Mouse (Mus musculus) adrenal gland, postnatal 10 days (tissue): ENCODE results near the gene Sh3bgrl2. TPM values are rescaled to one million over a fixed set of nuclear protein-coding genes. Genes with fewer than 3 reads are reported as not detected.
"Not testable (repeated sequence)": the region's sequence is repeated elsewhere in the genome, so short reads cannot be mapped to it uniquely, and the experiment has no call there.

Experiments used
- DNase-seq: peaks from one replicate; pipeline ENCODE4 v3.0.0; 2021; ENCODE audit warnings: mixed read lengths
- long read RNA-seq, 2 experiments: library from polyadenylated mRNA; stranded (forward); transcript quantifications; one replicate each; pipeline ENCODE4 v2.0.0; 2021
- total RNA-seq, 2 experiments: library from RNA; stranded (reverse); gene quantifications; 2 replicates each; pipeline ENCODE4 v1.2.3; 2021

Sh3bgrl2 gene
- total RNA-seq: 10 to 100 TPM; 18.4 to 22.7 TPM
- long read RNA-seq, experiment 1, full-length matches to known transcripts: 6 of 12 reads
- long read RNA-seq, experiment 1, partial matches to known transcripts: 6 of 12 reads
- long read RNA-seq, experiment 1, other reads (novel, unspliced or antisense): 0 of 12 reads
- long read RNA-seq, experiment 2, full-length matches to known transcripts: 5 of 7 reads
- long read RNA-seq, experiment 2, partial matches to known transcripts: 2 of 7 reads
- long read RNA-seq, experiment 2, other reads (novel, unspliced or antisense): 0 of 7 reads

- DNase-seq: peak; percentile 92
These were observed at the start of gene Sh3bgrl2 for GRCm38 (mm10) chr9:83547830-83548689. Sh3bgrl2 (plus strand) TSS chr9:83548327.

DNA sequence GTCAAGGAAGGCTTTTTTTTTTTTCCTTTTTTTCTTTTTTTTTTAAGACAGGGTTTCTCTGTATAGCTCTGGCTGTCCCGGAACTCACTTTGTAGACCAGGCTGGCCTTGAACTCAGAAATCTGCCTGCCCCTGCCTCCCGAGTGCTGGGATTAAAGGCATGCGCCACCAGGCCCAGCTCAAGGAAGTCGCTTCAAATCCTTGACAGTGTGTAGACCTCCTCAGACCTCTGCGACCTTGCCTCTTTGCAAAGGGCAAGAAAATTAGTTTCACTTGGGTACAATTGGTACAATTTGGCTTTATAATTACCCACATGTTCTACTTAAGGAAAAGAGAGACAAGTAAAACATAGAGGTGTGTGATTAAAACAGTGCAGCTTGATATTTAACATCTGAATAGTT lies 29.0 kb upstream of the Sh3bgrl2 start:
- not testable (repeated sequence) for DNase-seq

- no peak for DNase-seq
These were observed 28.5 kb upstream of the Sh3bgrl2 start for GRCm38 (mm10) chr9:83519510-83520155.

DNA sequence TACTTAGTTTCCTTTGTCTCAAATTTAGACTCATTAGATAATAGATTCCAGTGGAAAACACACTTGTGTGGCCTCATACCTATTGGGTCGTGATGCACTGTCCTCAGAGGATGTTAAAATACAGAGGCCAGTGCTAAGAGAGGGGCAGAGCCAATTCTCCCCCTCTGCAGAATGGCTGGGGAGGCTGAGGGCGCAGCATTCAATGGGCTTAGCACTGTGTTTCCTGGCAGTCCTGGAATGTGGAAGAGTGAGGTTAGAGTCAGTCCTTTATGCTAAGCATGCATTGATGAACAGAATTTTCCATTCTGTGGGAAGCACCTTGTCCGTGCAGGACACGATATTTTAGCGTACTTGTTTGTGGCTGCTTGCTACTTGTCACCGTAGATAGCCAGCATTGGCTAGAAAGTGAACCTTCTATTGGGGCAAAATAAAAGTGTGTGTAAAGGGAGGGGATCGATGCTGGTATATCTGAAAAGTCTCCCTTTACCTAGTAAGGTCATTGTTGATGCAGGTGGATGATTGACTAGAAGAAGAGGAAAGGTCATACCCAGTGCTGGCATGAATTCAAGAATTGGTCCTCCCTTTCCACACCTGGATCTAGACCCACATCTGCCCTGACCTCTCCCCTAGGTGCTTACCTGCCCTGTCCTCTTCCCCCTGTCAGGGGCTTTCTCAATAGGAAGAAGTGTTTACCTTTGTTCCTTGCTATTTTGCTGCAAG lies 20.6 kb upstream of the Sh3bgrl2 start:
- DNase-seq: no peak

GRCm38 (mm10) chr9:83533044-83533769 lies 14.9 kb upstream of the Sh3bgrl2 start:
- DNase-seq: no peak

- no peak for DNase-seq
These were observed 11.2 kb upstream of the Sh3bgrl2 start for GRCm38 (mm10) chr9:83536959-83537358.

DNA sequence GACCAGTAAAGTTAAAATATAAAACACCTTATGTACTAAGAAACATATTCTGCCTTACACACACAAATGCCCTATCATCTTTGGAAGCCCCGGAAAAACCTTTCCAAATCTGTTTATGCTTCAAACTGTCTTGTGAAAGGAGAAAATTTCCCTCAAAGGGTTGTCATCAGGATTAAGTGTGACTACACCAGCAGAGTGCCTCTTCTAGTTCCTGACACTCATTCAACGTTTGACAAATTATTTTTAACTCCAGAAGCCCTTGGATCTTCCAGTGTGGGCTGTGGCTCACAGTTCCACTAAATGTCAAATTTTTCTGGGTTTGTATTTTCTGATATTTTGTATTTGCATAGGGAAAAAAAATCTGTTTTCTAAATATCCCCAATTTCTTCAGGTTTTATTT lies 10.6 kb upstream of the Sh3bgrl2 start:
- DNase-seq: no peak

DNA sequence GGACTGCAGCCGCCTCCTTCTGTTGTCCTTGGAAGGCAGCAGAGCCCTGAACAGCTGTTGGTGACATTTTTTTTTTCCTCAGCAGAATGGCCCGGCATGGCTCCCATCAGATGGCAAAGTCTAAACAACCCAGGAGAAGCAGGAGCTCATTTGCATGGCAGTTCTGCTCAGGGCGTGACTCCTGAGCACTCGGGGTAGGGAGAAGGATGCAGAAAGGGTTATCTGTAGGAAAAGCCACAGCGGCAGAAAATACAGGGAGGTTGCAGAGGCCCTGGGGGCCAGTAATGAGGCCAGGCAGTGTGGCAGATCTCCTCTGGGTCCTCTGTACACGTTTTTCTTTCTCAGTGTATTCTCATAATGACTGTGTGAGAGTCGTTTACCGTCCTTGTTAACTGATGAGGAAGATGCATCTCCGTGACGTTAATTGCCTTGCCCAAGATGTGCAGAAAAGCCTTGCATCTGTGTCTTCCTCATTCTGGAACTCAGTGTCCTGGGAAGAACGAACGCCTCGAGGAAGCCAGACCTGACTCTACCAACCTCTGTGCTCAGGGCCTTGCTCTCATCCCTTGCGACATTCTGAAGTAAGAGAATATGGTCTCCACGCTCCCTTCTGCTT lies 10.1 kb upstream of the Sh3bgrl2 start:
- DNase-seq: no peak

DNA sequence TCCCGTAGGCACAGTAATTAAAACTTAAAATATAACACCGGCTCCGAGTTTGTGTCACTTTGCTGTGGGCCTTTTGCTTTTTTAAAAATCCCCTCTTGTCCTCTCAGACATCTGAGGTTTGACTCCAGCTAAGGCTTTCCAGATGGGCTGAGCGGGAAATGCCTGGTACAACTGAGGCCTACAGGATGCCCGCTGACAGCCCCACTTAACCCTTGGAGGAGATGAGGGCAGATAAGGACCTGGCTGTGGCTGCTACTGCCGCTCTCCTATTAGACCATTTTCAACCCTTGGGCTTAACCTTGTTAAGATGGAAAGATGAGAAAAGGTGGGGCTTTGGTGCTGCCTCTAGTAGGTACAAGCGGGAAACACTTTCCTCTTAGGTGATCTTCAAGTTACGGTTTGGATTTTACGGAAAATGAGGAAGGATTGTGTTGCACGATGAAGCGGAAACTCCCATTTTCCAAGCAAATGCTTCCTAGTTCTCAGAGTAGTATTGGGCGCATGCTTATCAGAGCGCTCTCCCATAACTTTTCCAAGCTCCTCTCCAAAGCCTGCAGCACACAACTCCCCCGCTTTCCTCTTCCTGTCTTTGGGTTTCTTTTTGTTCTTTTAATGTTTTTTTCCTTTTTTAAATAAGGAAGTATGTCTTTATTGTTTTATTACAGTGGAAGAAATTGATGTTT lies 8.2 kb upstream of the Sh3bgrl2 start:
- DNase-seq: no peak

DNA sequence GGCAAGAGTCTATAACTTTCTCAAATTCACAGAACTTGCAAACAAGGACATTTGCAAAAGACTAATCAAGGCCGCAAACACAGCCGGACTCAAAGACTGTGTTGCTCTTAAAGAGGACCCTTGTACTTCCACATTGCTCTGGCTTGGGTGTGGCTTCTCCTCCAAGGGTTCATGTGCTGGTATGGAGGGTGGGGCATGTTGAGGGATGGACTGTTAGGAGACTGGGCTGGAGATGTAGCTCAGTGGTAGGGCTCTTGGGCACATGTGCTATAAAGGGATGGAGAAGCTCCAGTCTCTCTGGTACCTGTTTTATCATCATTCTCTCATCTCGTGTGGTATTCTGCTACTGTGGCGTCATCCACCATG lies 7.7 kb upstream of the Sh3bgrl2 start:
- DNase-seq: no peak

DNA sequence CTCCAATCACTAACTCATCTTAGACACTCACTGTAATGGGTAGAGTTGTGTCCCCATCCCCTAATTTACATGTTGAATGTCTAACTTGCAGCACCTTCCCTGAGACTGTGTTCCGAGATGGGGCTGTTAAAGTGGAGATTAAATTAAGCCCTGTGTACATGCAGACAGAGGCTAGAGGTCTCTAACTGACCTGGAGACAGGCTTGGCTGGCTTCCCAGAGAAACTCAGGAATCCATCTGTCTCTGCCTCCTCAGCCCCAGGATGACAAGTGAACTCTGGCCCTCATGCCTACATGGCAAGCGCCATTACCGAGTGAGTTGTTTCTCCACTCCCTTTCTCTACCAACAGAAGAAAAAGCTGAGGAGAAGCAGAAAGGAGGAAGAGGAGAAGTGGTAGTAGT lies 7.2 kb upstream of the Sh3bgrl2 start:
- DNase-seq: no peak

- DNase-seq: no peak
These were observed 2.9 kb upstream of the Sh3bgrl2 start for GRCm38 (mm10) chr9:83545240-83545639.

GRCm38 (mm10) chr9:83546316-83546715 lies 1.8 kb upstream of the Sh3bgrl2 start:
- no peak for DNase-seq

DNA sequence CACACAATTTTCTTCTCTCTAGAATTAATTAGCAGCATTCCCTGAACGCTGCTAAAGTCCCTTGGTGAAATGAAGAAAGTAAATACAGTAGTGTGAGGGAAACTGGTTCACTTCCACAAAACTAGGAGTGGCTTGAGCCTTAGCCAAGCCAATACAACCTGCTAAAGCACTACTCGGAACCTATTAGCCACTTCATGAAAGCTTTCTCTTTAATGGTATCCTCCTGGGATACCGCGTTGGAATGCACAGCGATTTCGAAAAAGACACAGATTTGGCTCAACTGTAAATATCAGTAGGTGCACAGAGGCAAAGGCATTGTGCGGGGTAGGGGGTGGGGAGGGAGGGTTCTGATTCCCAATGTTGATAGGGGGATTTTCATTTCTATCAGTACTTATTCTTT lies 898 bp upstream of the Sh3bgrl2 start:
- peak; percentile 26 for DNase-seq

DNA sequence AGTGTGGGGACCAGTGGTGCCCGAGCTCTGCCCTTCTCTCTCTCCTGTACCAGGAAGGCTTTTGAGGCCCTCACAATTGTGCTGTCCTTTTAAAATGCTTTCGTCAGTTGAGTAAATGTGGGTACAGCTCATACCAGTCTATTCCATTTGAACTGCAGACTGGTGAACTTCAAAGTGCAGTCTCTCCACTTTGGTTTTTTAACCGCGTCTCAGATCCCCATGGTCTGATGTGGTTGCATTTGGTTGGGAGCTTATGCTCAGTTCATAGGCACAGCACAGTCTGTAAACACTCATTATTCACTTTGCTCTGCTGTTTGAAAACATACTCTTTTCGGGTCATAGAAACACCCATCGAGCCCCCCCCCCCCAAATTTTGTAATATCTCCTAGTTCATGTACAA lies 1.7 kb downstream of the Sh3bgrl2 start:
- no peak for DNase-seq

DNA sequence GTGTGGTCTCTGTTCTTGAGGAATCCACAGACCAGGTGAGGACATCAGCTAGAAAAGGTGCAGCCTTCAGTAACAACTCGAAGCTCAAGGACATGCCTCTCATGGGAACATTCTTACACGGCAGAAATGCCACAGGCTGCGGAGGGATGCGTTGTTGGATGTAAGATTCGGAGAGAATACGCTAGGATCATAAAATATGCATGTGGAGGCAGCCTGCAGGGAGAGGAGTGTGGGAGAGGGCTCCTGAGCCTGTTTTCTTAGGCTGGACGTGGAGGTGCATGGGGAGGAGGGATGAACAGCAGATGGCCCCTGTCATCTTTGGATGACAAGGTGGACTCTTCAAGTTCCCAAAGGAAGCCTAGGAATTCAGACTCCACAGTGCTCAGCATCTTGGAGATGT lies 3.0 kb downstream of the Sh3bgrl2 start:
- DNase-seq: no peak

DNA sequence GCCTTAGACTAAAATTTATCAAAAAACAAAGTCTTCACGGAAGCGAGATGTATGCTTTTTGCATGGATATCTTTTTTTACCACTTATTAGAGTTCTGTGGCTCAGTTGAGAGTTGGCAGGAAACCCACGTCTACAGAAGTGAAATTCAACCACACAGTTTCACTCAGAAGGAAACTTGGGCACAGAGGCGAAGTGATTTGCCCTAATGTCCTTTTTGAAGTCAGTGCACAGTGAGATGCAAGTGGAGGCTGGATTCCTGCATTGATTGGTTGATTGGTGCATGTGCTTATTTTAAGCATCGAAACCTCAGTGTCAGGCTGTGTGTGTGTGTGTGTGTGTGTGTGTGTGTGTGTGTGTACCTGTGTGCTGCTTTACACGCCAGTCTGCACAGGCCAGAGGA lies 3.5 kb downstream of the Sh3bgrl2 start:
- DNase-seq: no peak

- no peak for DNase-seq
These were observed 7.5 kb downstream of the Sh3bgrl2 start for GRCm38 (mm10) chr9:83555580-83555979.

GRCm38 (mm10) chr9:83556236-83556635 lies 8.1 kb downstream of the Sh3bgrl2 start:
- no peak for DNase-seq
